Comparison of ENCODE assay signal across 7 mouse cellular contexts in genomic region chr6:30357561-30358177, GRCm38 (mm10). TPM values are rescaled to one million over a fixed set of nuclear protein-coding genes. Genes with fewer than 3 reads are reported as not detected.
DNase-seq lines count a peak whose midpoint lies in the region; ATAC-seq lines count a peak whose summit lies in the region.

No protein-coding gene starts in this region.

- ATAC-seq in forebrain, embryonic 15.5 days (replicated peaks) = peak; percentile 76
- peak; percentile 35; the same call in 1 of the 2 replicates for ATAC-seq in hindbrain, embryonic 11.5 days (ENCODE audit: low FRiP score)
- peak; percentile 92 for ATAC-seq in megakaryocyte, adult 5-6 weeks (ENCODE audit: poor library complexity, severe bottlenecking)

- DNase-seq in MN1 (ENCODE audit: low spot score) = peak; percentile 85
- DNase-seq in c-Kit-positive CD71-positive TER-119-positive erythroid progenitor cells, embryonic 14.5 days (ENCODE audit: low spot score) = peak; percentile 72
- DNase-seq in hindbrain, embryonic 11.5 days (ENCODE audit: low spot score) = peak; percentile 89
- DNase-seq in left cerebral cortex, adult 11 months (ENCODE audit: low spot score) = peak; percentile 68
- DNase-seq in right cerebral cortex, postnatal 14 days = peak; percentile 77

- H3K9ac ChIP-seq in forebrain, embryonic 15.5 days (replicated peaks) = no peak overlapping the region
- no peak overlapping the region for H3K9ac ChIP-seq in hindbrain, embryonic 11.5 days (ENCODE audit: low read depth, low read length)

- H3K4me2 ChIP-seq in forebrain, embryonic 15.5 days (replicated peaks) = no peak overlapping the region
- no peak overlapping the region for H3K4me2 ChIP-seq in hindbrain, embryonic 11.5 days (replicated peaks; ENCODE audit: low read depth, low read length)

- no peak overlapping the region for H3K4me3 ChIP-seq in forebrain, embryonic 15.5 days
- no peak overlapping the region for H3K4me3 ChIP-seq in hindbrain, embryonic 11.5 days (ENCODE audit: low read depth, low read length)

- no peaks in the 10 kb centered on the region for H3K4me1 ChIP-seq in forebrain, embryonic 15.5 days
- no peaks in the 10 kb centered on the region for H3K4me1 ChIP-seq in hindbrain, embryonic 11.5 days (replicated peaks; ENCODE audit: control insufficient read depth, insufficient read depth, low read length)

- no peak overlapping the region for H3K27ac ChIP-seq in forebrain, embryonic 15.5 days (replicated peaks)
- no peak overlapping the region for H3K27ac ChIP-seq in hindbrain, embryonic 11.5 days (ENCODE audit: low read depth, low read length)

- H3K36me3 ChIP-seq in forebrain, embryonic 15.5 days = no peaks in the 10 kb centered on the region
- no peaks in the 10 kb centered on the region for H3K36me3 ChIP-seq in hindbrain, embryonic 11.5 days (ENCODE audit: control insufficient read depth, insufficient read depth, low read length)

- 19% methylated on average over 9 of the region's 9 CpGs for WGBS in forebrain, embryonic 15.5 days
- whole genome bisulfite sequencing in hindbrain, embryonic 11.5 days = 22% methylated on average over 9 of the region's 9 CpGs

- no peaks in the 10 kb centered on the region for H3K9me3 ChIP-seq in forebrain, embryonic 15.5 days
- H3K9me3 ChIP-seq in hindbrain, embryonic 11.5 days (ENCODE audit: control insufficient read depth, low read length) = no peaks in the 10 kb centered on the region

- no peaks in the 10 kb centered on the region for H3K27me3 ChIP-seq in forebrain, embryonic 15.5 days
- H3K27me3 ChIP-seq in hindbrain, embryonic 11.5 days (ENCODE audit: control insufficient read depth, insufficient read depth, low read length) = no peaks in the 10 kb centered on the region

RNA-seq across cellular contexts. Expression of gene Zc3hc1, which starts 33.2 kb away (rescaled TPM):
- 71.3 and 74.2 TPM in 2 replicates for polyA plus RNA-seq in forebrain, embryonic 15.5 days (2015; fragmentation: Nextera tagmentation; extraction: Ambion mirVana)
- polyA plus RNA-seq in hindbrain, embryonic 11.5 days (2014; fragmentation: Nextera tagmentation; extraction: Ambion mirVana) = 69.3 and 79.1 TPM in 2 replicates
- total RNA-seq in megakaryocyte, adult 5-6 weeks (2015) = 17.3 and 18.3 TPM in 2 replicates
- total RNA-seq in megakaryocyte, adult 5-6 weeks (2017) = 21.5 and 24.8 TPM in 2 replicates

RNA-seq across cellular contexts. Expression of gene Klhdc10, which starts 44.0 kb away (rescaled TPM):
- 33.0 and 35.1 TPM in 2 replicates for polyA plus RNA-seq in forebrain, embryonic 15.5 days (2015; fragmentation: Nextera tagmentation; extraction: Ambion mirVana)
- 27.4 and 28.2 TPM in 2 replicates for polyA plus RNA-seq in hindbrain, embryonic 11.5 days (2014; fragmentation: Nextera tagmentation; extraction: Ambion mirVana)
- 14.5 and 16.4 TPM in 2 replicates for total RNA-seq in megakaryocyte, adult 5-6 weeks (2015)
- total RNA-seq in megakaryocyte, adult 5-6 weeks (2017) = 35.3 and 40.8 TPM in 2 replicates

RNA-seq across cellular contexts. Expression of gene Ube2h, which starts 53.3 kb away (rescaled TPM):
- polyA plus RNA-seq in forebrain, embryonic 15.5 days (2015; fragmentation: Nextera tagmentation; extraction: Ambion mirVana) = 65.7 and 68.5 TPM in 2 replicates
- 54.9 and 56.1 TPM in 2 replicates for polyA plus RNA-seq in hindbrain, embryonic 11.5 days (2014; fragmentation: Nextera tagmentation; extraction: Ambion mirVana)
- 16.8 and 18.5 TPM in 2 replicates for total RNA-seq in megakaryocyte, adult 5-6 weeks (2015)
- total RNA-seq in megakaryocyte, adult 5-6 weeks (2017) = 21.1 and 31.3 TPM in 2 replicates

Comparison
In these comparisons a context has a peak if more than half of its experiments do, and no peak if none do; other contexts are left out.
1. ATAC-seq: peak in every context shown above with its lines; median percentile 92 in megakaryocyte, adult 5-6 weeks; 76 in forebrain, embryonic 15.5 days; 35 in hindbrain, embryonic 11.5 days.